Mouse (Mus musculus) limb, embryonic 12.5 days (tissue): ENCODE measurements around the gene Slc39a13. TPM values are rescaled to one million over a fixed set of nuclear protein-coding genes. Genes with fewer than 3 reads are reported as not detected.

ENCODE experiments used
- ATAC-seq: fragments of 200-750 bp; cut with Nextera tagmentation; 2 replicates; pipeline ENCODE4 v1.8.0; 2017; ENCODE audit warnings: low read depth, moderate TSS enrichment; ENCODE audit not compliant: insufficient number of reproducible peaks, insufficient read depth, low FRiP score, low TSS enrichment
- H3K27ac ChIP-seq: fragments of 300-500 bp; sonication (generic); 2 replicates; pipeline ENCODE4 v1.5.1; 2016; ENCODE audit warnings: mild to moderate bottlenecking, moderate library complexity
- H3K27me3 ChIP-seq: fragments of 300-500 bp; sonication (generic); 2 replicates; pipeline ENCODE4 v1.6.1; 2016; ENCODE audit warnings: mild to moderate bottlenecking, moderate library complexity
- H3K36me3 ChIP-seq: fragments of 300-500 bp; sonication (generic); 2 replicates; pipeline ENCODE4 v1.6.1; 2016; ENCODE audit warnings: mild to moderate bottlenecking, moderate library complexity
- H3K4me1 ChIP-seq: fragments of 300-500 bp; sonication (generic); replicated peaks from 2 replicates; pipeline ENCODE4 v1.6.1; 2016
- H3K4me2 ChIP-seq: fragments of 300-500 bp; sonication (generic); 2 replicates; pipeline ENCODE4 v1.6.1; 2016; ENCODE audit warnings: mild to moderate bottlenecking, moderate library complexity
- H3K4me3 ChIP-seq: fragments of 300-500 bp; sonication (generic); replicated peaks from 2 replicates; pipeline ENCODE4 v1.5.1; 2016; ENCODE audit warnings: mild to moderate bottlenecking
- H3K9ac ChIP-seq: fragments of 300-500 bp; sonication (generic); replicated peaks from 2 replicates; pipeline ENCODE4 v1.6.1; 2016; ENCODE audit warnings: mild to moderate bottlenecking, moderate library complexity
- H3K9me3 ChIP-seq: fragments of 300-500 bp; sonication (generic); 2 replicates; pipeline ENCODE4 v1.6.1; 2016; ENCODE audit warnings: mild to moderate bottlenecking, moderate library complexity
- WGBS: fragments of 180-500 bp; shearing (Covaris S2); methylation state at CpG from one replicate; pipeline ENCODE4 v1.1.7; 2016; 5-methylcytosine and 5-hydroxymethylcytosine counted together
- polyA plus RNA-seq: library from polyadenylated mRNA; unstranded; fragments of >200 nt; fragmentation: Nextera tagmentation; extraction: Ambion mirVana; gene quantifications from 2 replicates; pipeline ENCODE4 v1.2.1, GENCODE M21; 2016

Gene Slc39a13
- polyA plus RNA-seq, 1 experiment from 2014 or later = 45.2 TPM

- H3K9ac ChIP-seq = no peak overlapping the region
- WGBS = 76% methylated on average over 9 of the region's 9 CpGs
- ATAC-seq = no peak
- H3K4me3 ChIP-seq = no peak overlapping the region
- no peaks in the 10 kb centered on the region for H3K36me3 ChIP-seq
- H3K4me2 ChIP-seq = no peak overlapping the region
- H3K27ac ChIP-seq = no peak overlapping the region
- no peaks in the 10 kb centered on the region for H3K27me3 ChIP-seq
- no peaks in the 10 kb centered on the region for H3K9me3 ChIP-seq
- no peaks in the 10 kb centered on the region for H3K4me1 ChIP-seq
These were observed 18.8 kb upstream of the Slc39a13 start for GRCm38 (mm10) chr2:91088987-91089386.

DNA sequence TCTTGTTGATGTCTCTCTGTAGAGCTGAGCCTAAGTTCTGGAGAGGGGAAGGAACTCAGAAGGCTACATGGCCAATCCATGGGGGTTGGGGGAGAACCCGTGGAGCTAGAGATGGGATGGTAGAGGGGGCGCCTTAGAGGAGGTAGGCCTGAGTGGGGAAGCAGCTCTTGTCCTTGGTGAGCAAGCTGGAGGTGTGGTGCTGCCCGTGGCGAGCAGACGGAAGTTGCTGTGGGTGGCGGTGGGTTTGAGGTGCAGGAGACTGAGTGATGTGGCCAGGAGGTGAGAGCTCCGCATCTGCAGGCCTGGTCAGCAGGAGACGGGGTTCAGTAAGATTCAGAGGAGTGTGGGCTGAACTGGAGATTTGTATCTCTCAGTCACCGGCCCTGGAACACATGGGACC, 17.2 kb upstream of the Slc39a13 start:
- Histone ChIP-seq H3K9me3 (no peaks in the 10 kb centered on the region), H3K4me2 (no peak overlapping the region), H3K4me3 (no peak overlapping the region), H3K27ac (no peak overlapping the region), H3K9ac (no peak overlapping the region), H3K27me3 (no peaks in the 10 kb centered on the region), H3K36me3 (no peaks in the 10 kb centered on the region), H3K4me1 (0 out of 2 replicates have a peak, but pooled peaks cover 3% of the 10 kb centered on the region)
- WGBS = 87% methylated on average over 9 of the region's 9 CpGs
- no peak for ATAC-seq

GRCm38 (mm10) chr2:91086392-91087237, 16.4 kb upstream of the Slc39a13 start:
- no peak for ATAC-seq
- H3K27ac ChIP-seq = no peak overlapping the region
- H3K4me3 ChIP-seq = no peak overlapping the region
- no peak overlapping the region for H3K4me2 ChIP-seq
- H3K36me3 ChIP-seq = no peaks in the 10 kb centered on the region
- 0 out of 2 replicates have a peak, but pooled peaks cover 3% of the 10 kb centered on the region for H3K4me1 ChIP-seq
- H3K27me3 ChIP-seq = no peaks in the 10 kb centered on the region
- WGBS = 77% methylated on average over 9 of the region's 9 CpGs
- H3K9ac ChIP-seq = no peak overlapping the region
- no peaks in the 10 kb centered on the region for H3K9me3 ChIP-seq

DNA sequence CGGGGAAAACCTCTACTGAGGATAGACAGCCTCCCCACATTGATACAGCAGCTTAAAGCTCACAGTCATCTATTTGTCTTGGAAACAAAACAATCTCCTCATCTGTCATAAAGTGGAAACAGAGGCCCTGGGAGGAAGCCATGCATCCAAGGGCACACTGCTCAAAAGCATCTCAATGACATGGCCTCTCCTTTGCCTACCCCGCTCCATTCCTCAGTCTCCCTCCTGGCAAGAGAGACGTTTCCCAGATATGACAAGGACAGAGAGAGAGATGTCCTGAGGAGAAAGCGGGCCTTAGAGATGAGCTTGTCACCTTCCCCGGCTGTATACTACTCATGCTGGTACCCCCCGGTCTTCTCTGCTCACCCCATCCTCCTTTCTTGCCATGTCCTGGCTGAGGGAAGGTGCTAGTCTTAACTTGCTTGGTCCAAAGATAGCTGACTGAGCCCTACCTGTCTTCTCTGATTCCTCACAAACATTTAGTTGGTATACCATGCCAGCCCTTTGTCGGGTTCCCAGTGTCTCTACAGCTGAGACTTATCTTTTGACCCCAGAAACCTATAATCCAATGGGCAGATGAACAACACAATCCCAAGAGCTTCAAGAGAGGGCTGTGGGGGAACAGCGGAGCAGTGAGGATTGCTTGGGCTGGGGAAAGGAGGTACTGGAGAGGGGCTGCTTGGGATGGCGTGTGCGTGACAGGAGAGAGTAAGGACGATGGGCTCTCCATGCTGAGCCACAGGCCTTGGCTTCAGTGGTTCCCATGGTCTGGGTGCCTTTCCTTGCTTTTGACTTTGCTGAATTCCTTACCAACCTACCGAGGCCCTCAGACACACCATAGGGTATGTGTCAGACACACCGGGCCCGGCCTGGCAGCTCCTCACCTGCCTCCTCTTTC, 15.5 kb upstream of the Slc39a13 start:
- no peaks in the 10 kb centered on the region for H3K36me3 ChIP-seq
- ATAC-seq = no peak
- no peak overlapping the region for H3K27ac ChIP-seq
- WGBS = 87% methylated on average over 14 of the region's 14 CpGs
- H3K27me3 ChIP-seq = no peaks in the 10 kb centered on the region
- no peak overlapping the region for H3K4me2 ChIP-seq
- H3K4me1 ChIP-seq = 0 out of 2 replicates have a peak, but pooled peaks cover 3% of the 10 kb centered on the region
- H3K9ac ChIP-seq = no peak overlapping the region
- no peak overlapping the region for H3K4me3 ChIP-seq
- no peaks in the 10 kb centered on the region for H3K9me3 ChIP-seq

DNA sequence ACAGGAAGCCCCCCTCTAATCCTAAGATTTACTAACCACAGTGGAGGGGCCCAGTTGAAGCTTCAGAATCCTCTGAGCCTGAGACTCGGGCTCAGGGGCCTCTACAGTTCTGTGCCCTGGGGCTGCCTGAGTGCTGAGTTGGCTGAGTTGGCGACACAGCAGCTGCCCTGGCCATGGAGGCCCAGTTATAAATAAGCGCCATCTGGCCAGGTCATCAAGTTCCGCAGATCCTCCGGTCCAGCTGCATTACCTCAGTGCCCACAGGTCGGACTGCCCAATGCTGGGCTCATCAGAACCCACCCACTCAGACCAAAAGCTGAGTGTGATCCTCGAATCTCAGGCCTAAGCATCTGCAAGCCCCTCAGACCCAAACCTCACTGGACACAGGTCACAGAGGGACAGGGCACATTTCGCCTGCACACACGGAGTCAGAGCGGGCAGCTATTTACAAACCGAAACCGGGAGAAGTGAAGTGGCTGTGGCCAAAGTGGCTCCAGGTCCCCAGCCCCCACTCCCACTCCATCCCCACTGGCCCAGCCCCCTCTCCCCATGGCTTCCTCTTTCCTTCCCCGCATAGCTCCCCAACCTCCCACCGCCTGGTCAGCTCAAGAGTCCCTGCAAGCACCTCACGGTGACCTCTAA, 14.1 kb upstream of the Slc39a13 start:
- Histone ChIP-seq H3K27me3 (no peaks in the 10 kb centered on the region), H3K36me3 (no peaks in the 10 kb centered on the region), H3K4me2 (no peak overlapping the region), H3K27ac (no peak overlapping the region), H3K4me1 (0 out of 2 replicates have a peak, but pooled peaks cover 3% of the 10 kb centered on the region), H3K4me3 (no peak overlapping the region), H3K9ac (no peak overlapping the region), H3K9me3 (no peaks in the 10 kb centered on the region)
- WGBS = 76% methylated on average over 15 of the region's 15 CpGs
- no peak for ATAC-seq

DNA sequence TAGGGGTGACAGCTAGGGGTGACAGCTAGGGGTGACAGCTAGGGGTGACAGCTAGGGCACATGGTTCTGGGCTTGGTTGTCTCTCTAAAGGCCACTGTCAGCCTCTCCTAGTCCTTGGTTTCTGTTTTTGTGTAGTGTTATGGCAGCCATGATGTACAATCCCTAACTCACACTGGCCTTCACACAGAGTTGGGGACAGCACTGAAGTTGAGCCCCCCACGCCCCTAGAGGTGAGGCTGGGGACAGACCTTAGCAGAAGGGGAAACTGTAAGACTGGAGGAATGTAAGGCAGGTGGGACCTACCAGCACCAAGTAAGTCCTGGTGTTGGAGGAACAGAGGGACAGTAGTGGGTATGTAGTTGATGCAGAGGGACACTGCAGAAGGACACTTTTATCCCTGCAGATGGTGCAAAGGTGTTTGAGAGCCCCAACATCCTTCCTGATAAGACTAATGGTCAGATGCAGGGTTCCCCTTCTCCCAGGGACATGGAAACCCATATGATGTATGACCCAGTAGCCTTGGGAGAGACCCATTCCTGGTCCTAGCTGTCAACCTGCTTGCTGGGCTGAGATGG, 13.2 kb upstream of the Slc39a13 start:
- H3K27me3 ChIP-seq = 0 out of 2 replicates have a peak, but pooled peaks cover 6% of the 10 kb centered on the region
- no peak for ATAC-seq
- 0 out of 2 replicates have a peak overlapping the region, but pooled peaks have one; percentile 8 for H3K27ac ChIP-seq
- no peaks in the 10 kb centered on the region for H3K36me3 ChIP-seq
- no peak overlapping the region for H3K9ac ChIP-seq
- H3K4me1 ChIP-seq = peaks cover 9% of the 10 kb centered on the region; the same call in 1 of the 2 replicates
- H3K4me3 ChIP-seq = no peak overlapping the region
- no peaks in the 10 kb centered on the region for H3K9me3 ChIP-seq
- 63% methylated on average over 1 of the region's 1 CpGs for WGBS
- no peak overlapping the region for H3K4me2 ChIP-seq

GRCm38 (mm10) chr2:91082844-91083243, 12.6 kb upstream of the Slc39a13 start:
- H3K9ac ChIP-seq = 0 out of 2 replicates have a peak overlapping the region, but pooled peaks have one; percentile 19
- 62% methylated on average over 11 of the region's 11 CpGs for WGBS
- H3K36me3 ChIP-seq = no peaks in the 10 kb centered on the region
- no peak overlapping the region for H3K4me2 ChIP-seq
- 0 out of 2 replicates have a peak, but pooled peaks cover 10% of the 10 kb centered on the region for H3K27me3 ChIP-seq
- no peak for ATAC-seq
- peaks cover 15% of the 10 kb centered on the region for H3K4me1 ChIP-seq
- H3K27ac ChIP-seq = 0 out of 2 replicates have a peak overlapping the region, but pooled peaks have one; percentile 8
- no peak overlapping the region for H3K4me3 ChIP-seq
- no peaks in the 10 kb centered on the region for H3K9me3 ChIP-seq

GRCm38 (mm10) chr2:91081775-91082695, 11.8 kb upstream of the Slc39a13 start, which contains the start of gene Spi1:
Gene Spi1 (plus strand): TSS chr2:91082390.
- H3K4me2 ChIP-seq = no peak within 1 kb of the TSS
- 0 out of 2 replicates have a peak within 1 kb of the TSS, but pooled peaks have one; percentile 8 for H3K27ac ChIP-seq
- WGBS = 76% methylated on average over 13 of the region's 13 CpGs
- no peaks in the 10 kb centered on the region for H3K9me3 ChIP-seq
- no peak within 1 kb of the TSS for H3K4me3 ChIP-seq
- peaks cover 15% of the 10 kb centered on the region for H3K4me1 ChIP-seq
- H3K36me3 ChIP-seq = no peaks in the 10 kb centered on the region
- ATAC-seq = no peak
- H3K9ac ChIP-seq = 0 out of 2 replicates have a peak within 1 kb of the TSS, but pooled peaks have one; percentile 19
- 0 out of 2 replicates have a peak, but pooled peaks cover 10% of the 10 kb centered on the region for H3K27me3 ChIP-seq

DNA sequence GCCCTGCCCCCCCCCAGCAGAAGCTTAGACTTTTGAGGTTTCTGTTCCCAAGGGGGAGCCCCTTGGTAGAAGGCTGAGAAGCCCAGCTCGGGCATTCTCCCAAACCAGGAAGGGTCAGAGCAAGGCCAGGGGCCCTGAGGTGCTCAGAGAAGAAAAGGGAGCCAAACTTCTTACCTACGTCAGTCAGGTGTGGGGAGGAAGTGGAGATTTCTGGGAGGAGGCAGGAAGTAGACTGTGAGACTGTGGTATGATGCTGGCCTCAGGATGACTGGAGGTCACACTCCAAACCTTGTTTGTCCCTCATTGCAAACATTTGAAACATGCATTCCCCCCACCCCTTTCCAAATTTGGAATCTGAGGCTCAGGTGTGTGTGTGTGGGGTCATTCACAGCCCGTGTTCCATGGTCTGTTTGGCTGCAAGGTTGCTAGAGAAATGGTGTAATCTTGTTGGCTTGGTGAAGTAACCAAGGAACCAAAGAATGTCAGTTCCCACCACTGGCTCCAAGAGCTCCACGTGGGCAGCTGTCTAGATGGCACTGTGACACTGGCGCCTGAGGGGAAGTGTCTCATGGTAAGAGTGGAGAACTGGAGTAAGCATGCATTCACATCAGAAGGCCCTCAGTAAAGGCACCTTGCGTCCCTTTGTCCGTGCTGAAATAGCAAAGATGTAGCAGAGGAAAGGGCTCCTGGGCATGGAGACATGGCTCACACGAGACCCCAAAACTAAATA, 10.7 kb upstream of the Slc39a13 start:
- 76% methylated on average over 8 of the region's 8 CpGs for WGBS
- Histone ChIP-seq H3K36me3 (no peaks in the 10 kb centered on the region), H3K27me3 (0 out of 2 replicates have a peak, but pooled peaks cover 10% of the 10 kb centered on the region), H3K4me1 (peaks cover 15% of the 10 kb centered on the region), H3K9me3 (no peaks in the 10 kb centered on the region), H3K4me2 (no peak overlapping the region), H3K4me3 (no peak overlapping the region), H3K27ac (no peak overlapping the region), H3K9ac (no peak overlapping the region)
- no peak for ATAC-seq
